Mouse (Mus musculus) left cerebral cortex, adult 18-20 months (tissue): ENCODE measurements around the gene Snx18. TPM values are rescaled to one million over a fixed set of nuclear protein-coding genes. Genes with fewer than 3 reads are reported as not detected.

Experiments used
- DNase-seq, 2 experiments: peaks; one replicate each; pipeline ENCODE4 v3.0.0; 2021 to 2022; ENCODE audit warnings: low spot score in 2 of 2, mixed read lengths in 1 of 2
- total RNA-seq, 2 experiments: library from RNA; stranded (reverse); gene quantifications; 2 replicates each; pipeline ENCODE4 v1.2.3; 2021

Snx18 gene
- total RNA-seq, 2 experiments from 2014 or later = 22.3 TPM

- no peak for DNase-seq
Observed at GRCm38 (mm10) chr13:113616751-113617337, 1.5 kb downstream of the Snx18 start.

DNA sequence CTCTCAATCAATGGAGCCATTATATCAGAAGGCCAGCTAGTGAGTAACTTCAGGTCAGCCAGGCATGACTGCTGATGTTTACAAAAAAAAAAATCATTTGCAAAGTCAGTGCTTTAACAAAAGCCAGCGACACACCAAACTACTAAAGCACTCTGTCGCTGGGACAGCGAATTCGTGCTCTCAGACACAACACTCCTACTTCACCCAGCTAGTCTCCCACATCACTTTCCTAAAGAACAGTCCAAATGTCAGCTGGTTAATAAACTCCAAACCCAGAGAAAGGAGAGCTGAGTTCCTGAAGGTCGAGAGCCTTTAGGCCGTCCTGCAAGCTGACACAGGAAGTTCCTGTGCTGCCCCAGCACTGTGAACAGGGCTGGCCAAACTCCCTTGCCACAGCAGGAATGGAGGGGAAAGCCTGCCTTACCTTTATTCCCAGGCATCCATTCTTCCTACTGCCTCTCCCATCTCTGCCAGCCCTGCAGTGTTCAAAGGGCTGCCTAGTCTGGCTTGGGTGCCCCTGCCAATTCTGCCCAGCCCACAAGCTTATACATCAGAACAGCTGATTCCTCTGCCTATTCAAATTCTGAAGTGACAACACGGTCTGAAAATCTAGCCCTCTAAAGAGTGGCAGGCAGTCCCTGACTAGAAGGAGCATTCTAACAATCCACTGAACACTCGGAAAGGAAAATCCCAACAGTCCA lies 2.2 kb downstream of the Snx18 start:
- DNase-seq = no peak

GRCm38 (mm10) chr13:113615546-113615941 lies 2.8 kb downstream of the Snx18 start:
- DNase-seq = no peak

- DNase-seq = peak; percentile 59 to 65
Observed at GRCm38 (mm10) chr13:113614635-113615545, 3.5 kb downstream of the Snx18 start.

- DNase-seq = no peak
Observed at GRCm38 (mm10) chr13:113613882-113614281, 4.5 kb downstream of the Snx18 start.

- no peak for DNase-seq
Observed at GRCm38 (mm10) chr13:113613341-113613740, 5.0 kb downstream of the Snx18 start.

- DNase-seq = no peak
Observed at GRCm38 (mm10) chr13:113612141-113612950, 6.0 kb downstream of the Snx18 start.

DNA sequence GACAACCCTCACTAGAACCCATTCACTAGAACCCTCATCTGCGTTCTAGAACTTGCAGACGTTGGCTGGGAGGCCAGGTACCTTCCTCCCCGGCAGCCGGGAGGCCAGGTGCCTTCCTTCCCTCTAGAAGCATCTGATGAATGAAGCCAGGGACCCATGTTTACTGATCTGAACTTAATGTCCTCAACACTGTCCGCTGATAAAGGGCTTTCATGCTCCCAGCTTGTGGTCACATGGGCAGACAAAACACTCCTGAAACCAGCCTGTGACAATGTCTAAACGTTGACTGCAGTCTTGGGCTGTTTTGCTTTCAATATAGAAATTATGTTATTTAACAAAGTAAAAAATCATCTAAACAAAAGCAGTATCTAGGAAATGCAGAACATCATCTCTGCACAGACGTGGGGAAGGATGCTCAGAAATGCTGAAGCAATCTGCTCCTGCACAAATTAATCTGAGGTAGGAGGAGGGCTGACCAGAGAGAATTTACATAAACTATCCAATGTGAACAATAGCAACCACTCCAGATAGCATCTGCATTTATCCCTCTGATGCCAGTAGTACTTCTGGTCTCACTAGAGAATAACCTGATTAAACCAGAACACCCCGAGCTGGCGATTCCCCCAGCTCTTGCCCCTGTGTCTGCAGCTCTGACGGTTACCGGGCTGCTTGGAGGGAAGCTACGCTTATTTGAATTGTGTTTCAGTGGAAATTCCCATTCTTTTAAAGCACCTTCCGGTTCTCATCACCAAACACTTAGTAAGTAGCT lies 7.4 kb downstream of the Snx18 start:
- no peak for DNase-seq

- DNase-seq = no peak
Observed at GRCm38 (mm10) chr13:113609429-113609828, 8.9 kb downstream of the Snx18 start.

DNA sequence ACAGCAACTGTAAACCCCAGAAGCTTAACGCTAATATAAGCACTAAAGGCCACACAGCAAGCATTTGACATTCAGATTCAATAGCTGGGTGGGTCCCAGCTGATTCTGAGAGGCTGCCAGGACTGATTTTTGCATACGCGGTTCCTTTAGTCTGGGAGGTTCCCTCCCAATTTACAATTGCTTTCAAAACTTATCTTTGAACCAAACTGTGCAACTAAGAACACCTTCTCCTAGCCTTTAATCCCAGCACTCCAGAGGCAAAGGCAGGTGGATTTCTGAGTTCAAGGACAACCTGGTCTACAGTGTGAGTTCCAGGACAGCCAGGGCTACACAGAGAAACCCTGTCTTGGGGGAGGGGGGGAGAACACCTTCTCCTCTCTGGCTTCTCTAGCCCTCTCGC lies 10.5 kb downstream of the Snx18 start:
- DNase-seq = no peak

DNA sequence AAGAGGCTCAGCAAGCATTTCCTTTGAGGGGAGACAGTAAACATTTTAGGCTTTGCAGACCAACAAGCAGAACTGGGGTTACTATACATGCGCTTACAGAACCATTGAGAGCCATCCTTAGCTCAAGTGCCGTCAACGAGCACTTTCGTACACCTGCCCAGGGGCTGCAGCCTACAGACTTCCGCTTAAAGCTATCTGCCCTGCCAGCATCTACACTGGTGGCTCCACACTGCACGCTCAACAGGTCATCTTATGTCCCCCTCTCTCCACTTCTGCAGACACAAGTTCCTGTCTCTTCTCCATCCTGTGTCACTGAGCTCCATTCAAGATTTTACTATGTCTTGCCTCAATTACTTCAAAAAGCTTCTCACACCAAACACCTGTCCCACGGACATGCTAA lies 11.0 kb downstream of the Snx18 start:
- DNase-seq = no peak

GRCm38 (mm10) chr13:113606741-113607358 lies 11.5 kb downstream of the Snx18 start:
- no peak for DNase-seq

- DNase-seq = peak in 1 of 2 experiments; percentile 52
Observed at GRCm38 (mm10) chr13:113606131-113606530, 12.2 kb downstream of the Snx18 start.

- DNase-seq = no peak
Observed at GRCm38 (mm10) chr13:113605693-113606092, 12.7 kb downstream of the Snx18 start.

DNA sequence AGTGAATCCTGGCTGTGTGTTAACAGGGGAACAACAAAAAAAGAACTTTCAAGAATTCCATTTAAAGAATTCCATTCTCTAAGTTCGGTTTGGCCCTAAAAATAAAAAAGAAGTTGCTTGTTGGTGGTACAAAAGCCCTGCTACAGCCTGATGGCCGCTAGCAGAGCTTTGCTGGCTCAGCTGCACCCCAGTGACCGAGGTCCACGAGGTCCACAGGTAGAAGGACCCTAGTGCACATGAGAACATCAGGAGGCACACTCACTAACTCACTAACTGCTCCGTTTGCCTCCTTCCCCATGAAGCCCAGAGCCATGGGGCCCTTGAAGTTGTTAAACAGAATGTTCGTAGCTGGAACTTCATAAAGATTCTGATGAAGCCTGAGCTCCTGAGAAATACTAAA lies 14.0 kb downstream of the Snx18 start:
- DNase-seq = no peak

- DNase-seq = no peak
Observed at GRCm38 (mm10) chr13:113602882-113603342, 15.5 kb downstream of the Snx18 start.

GRCm38 (mm10) chr13:113601831-113602604 lies 16.3 kb downstream of the Snx18 start:
- DNase-seq = no peak

- DNase-seq = no peak
Observed at GRCm38 (mm10) chr13:113600531-113601463, 17.6 kb downstream of the Snx18 start.
